Mouse (Mus musculus) monocyte, adult 5-6 weeks (primary cell): ENCODE results near the gene Gpr137. TPM values are rescaled to one million over a fixed set of nuclear protein-coding genes. Genes with fewer than 3 reads are reported as not detected.

ENCODE experiments used
- ATAC-seq: fragments of 153-309, 156-312 bp; replicated peaks from 2 replicates; pipeline ENCODE4 v1.8.0; 2017; ENCODE audit warnings: mild to moderate bottlenecking; ENCODE audit not compliant: low TSS enrichment, insufficient number of reproducible peaks, severe bottlenecking, poor library complexity, low FRiP score
- total RNA-seq: library from RNA; stranded (forward); fragments of 200-1000, 200-491, 200-594 nt; gene quantifications from 3 replicates; pipeline ENCODE4 v1.2.3, GENCODE M21; 2017

Gene Gpr137
- total RNA-seq, 1 experiment from 2014 or later: 14.2 TPM

GRCm38 (mm10) chr19:6974211-6975205 lies 32.2 kb upstream of the Gpr137 start, which contains the start of gene Ppp1r14b:
Gene Ppp1r14b, plus strand, starts transcription at chr19:6974968.
- peak; percentile 68 for ATAC-seq

GRCm38 (mm10) chr19:6973581-6974190 lies 31.4 kb upstream of the Gpr137 start:
- no peak for ATAC-seq

GRCm38 (mm10) chr19:6972247-6972917 lies 30.1 kb upstream of the Gpr137 start:
- ATAC-seq: no peak

DNA sequence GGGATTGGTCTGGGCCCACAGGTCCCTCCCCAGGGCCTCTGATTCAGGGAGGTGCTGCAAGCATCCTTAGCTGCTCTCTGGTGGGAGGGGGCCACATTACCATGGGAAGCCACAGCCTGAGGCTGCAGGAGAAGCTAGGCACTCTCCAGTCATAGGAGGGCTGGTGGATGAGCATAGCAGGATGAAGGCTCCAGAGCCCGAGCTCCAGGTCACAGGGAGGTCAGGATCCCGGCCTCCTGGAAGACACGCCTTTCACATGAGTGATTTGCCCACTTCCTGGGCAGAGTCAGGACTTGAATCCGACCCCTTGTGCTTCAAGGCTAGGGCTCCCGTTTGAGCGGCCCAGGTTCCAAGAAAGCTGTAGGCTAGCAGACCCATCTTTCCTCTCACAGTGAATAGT lies 29.4 kb upstream of the Gpr137 start:
- ATAC-seq: no peak

- ATAC-seq: no peak
Measured at GRCm38 (mm10) chr19:6970460-6971085, 28.3 kb upstream of the Gpr137 start.

- ATAC-seq: no peak
Measured at GRCm38 (mm10) chr19:6969665-6970381, 27.5 kb upstream of the Gpr137 start.

DNA sequence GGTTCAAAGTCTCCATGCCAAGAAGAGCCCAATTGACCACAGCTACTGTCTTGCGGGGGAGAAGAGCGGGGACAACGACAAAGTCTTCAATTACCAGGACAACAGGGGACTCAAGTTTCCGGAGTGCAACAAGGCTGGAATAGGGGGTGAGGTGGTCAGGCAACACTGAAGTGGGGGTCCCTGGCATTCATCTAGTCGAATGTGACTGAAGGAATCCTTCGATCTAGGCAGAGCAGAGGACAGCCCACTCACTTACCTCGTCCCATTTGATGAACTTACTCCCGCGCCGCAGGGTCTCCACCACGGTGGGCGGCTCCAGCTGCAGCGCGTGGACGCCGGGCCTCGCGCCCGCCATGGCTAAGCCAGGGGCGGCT lies 27.0 kb upstream of the Gpr137 start:
- ATAC-seq: no peak

DNA sequence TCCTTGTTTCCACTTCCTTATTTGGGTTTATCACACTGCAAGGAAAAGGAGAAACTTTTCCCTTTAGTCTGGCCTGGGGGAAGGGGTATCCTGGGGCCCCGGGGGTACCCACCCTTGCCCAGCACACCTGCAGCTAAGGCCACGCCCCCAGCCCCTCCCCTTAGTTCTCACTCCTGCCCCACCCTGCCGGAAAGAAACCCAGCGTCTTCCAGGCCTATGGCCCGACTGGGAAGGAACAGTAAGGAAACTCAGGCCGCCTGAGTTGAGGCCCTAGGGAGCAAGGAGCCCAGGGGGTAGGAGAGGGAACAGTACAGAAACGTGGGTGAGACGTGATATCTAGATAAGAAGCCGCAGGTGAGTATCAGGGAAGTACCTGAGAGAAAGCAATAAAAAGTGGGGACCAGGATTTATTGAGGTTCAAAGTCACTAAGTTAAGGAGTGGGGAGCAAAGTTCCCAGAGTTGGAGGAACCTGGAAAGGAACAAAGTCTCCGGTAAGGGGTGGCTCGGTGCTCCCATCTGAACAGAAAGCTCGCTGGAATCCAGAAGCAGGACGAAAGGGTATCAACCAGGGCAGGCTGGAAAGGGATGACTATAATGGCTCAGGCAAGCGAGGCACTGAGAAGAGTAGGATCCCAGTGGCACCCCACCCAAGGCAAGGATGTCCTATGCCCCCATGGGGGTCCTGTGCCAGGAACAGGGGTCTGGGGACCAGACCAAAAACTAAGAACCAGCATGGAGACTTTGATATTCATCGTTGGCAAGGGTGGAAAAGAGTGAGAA lies 26.4 kb upstream of the Gpr137 start:
- no peak for ATAC-seq

DNA sequence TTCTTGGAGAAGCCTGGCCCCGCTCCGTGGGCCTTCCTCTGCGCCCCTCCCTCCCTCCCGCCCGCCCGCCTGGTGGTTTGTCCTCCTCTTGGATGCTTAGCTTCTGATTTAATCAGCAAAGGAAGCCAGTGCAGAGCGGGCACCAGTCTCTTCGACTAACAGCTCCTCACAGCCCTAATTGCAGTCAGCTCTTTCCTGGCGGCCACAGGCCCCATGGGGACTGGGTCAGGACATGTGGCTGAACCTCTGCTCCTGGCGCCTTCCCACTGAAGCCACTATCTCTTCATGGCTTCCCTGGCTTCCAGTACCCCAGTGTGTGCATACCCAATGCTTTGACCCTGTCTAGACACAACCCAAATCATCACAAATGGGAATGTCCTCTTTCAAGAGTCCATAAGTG lies 14.2 kb upstream of the Gpr137 start:
- ATAC-seq: no peak

DNA sequence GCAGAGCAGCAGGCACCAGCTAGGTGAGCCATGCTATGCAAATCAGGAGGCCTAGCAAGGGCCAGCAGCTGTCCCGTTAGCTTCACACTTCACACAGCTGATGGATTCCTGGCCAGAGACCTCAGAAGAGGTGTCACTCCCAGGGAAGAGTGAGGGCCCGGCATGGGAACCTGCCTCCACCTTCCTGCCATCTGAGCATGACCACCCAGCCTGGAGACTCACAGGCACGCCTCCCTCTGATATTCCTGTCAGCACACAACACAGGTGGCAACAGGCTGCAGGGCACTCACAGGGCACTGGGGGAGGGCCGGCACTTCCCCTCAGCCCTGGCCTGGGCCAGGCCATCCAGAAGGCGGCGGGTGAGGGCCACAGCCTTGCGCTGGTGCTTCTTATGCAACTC lies 13.1 kb upstream of the Gpr137 start:
- no peak for ATAC-seq

DNA sequence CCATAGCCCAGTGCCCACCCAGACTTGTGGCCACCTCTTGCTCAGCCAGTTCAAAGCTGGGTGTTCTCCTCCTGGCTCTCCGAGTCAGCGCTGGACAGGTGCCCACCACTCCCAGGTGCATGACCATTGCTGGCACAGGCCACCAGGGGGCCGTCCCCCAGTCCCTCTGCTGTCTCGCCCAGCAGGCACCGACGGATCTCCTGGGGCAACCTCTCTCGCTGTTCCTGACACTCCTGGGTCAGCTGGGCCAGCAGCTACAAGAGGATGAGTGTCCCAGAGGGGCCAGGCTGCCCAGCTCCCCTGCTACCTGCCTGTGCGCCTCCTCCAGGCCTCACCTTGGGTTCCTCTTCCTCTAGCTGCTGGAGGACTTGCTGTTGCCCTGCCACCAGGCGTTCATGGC lies 11.8 kb upstream of the Gpr137 start:
- no peak for ATAC-seq

- no peak for ATAC-seq
Measured at GRCm38 (mm10) chr19:6952712-6953037, 10.4 kb upstream of the Gpr137 start.

- 0 out of 2 replicates have a peak, but pooled peaks have one; percentile 7 for ATAC-seq
Measured at GRCm38 (mm10) chr19:6951994-6952711, 9.9 kb upstream of the Gpr137 start.

- peak; percentile 77 for ATAC-seq
Measured at GRCm38 (mm10) chr19:6951381-6951968, 9.2 kb upstream of the Gpr137 start.

DNA sequence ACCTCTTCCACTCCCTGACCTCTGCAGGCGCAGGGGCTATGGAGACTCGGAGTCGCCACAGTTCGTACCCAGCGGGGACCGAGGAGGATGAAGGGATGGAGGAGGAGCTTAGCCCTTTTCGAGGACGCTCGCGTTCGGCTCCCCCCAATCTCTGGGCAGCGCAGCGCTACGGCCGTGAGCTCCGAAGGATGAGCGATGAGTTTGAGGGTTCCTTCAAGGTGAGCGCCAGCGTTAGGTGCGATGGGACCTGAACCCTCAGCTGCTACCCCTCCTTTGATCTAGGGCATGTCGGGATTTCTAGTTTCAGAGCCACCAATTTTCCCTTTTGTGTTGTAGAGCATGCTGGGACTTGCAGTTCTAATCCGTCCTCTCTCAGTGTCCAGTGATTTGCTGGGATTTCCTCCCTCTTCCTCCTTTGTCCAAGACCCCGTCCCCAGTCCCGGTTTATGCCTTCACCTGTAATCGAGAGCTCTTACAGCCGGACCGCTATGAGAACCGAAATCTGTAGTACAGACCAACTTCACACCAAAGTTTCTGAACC lies 8.4 kb upstream of the Gpr137 start:
- 0 out of 2 replicates have a peak, but pooled peaks have one; percentile 1 for ATAC-seq

DNA sequence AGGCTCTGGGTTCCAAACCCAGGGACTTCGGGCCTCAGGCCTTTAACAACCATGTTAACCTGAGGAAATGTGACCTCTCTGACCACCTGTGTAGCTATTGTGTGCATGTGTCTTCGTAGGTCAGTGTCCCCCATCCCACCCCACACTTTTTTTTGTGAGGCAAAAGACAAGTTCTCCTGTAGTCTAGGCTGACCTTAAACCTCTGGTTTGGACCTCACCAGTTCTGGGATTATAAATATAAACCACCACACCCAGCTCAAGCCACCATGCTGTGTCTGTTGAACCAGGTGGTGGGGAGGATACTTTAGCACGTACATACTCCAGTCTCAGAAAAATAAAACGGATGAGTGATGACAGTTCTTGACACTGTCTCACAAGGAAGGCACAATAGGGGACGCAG lies 7.7 kb upstream of the Gpr137 start:
- no peak for ATAC-seq

GRCm38 (mm10) chr19:6949532-6949931 lies 7.3 kb upstream of the Gpr137 start:
- ATAC-seq: no peak
